Mouse (Mus musculus) liver, embryonic 14.5 days (tissue): Measurements from ENCODE around the gene Akt3.

Experiments used
- CTCF ChIP-seq: IDR thresholded peaks from 2 replicates; pipeline ENCODE4 v1.5.1; 2016; ENCODE audit warnings: antibody characterized with exemption, low read depth, control low read depth
- EP300 ChIP-seq: IDR thresholded peaks from 2 replicates; pipeline ENCODE4 v1.6.1; 2016; ENCODE audit warnings: antibody characterized with exemption, low read depth

DNA sequence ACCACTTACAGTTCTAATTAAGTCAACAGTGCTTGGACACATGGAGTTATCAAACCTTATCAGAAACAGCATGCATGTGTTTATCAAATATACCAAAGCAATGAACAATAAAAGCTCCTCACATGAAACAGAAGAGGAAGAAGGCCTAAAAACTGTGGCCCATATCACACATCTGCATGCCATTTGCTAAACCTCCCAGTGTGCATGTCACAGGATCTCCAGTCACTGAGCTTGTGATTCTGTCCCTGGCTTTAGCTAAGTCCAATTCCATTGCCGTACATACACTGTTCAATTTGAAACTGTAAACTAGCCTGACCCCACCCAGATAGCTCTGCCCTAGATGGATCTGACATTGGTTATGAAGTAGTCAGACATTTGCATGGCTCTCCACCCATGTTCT, 9.6 kb upstream of the Akt3 start:
- TF ChIP-seq CTCF (no peak), EP300 (no peak)
